Mouse (Mus musculus) embryonic facial prominence, embryonic 11.5 days (tissue): Measurements from ENCODE around the gene Stag3. TPM values are rescaled to one million over a fixed set of nuclear protein-coding genes. Genes with fewer than 3 reads are reported as not detected.

Experiments
- ATAC-seq: fragments of 200-750 bp; cut with Nextera tagmentation; replicated peaks from 2 replicates; pipeline ENCODE4 v1.8.0; 2017; ENCODE audit warnings: low read depth; ENCODE audit not compliant: insufficient number of reproducible peaks, low FRiP score, low TSS enrichment
- DNase-seq: peaks from one replicate; pipeline ENCODE4 v3.0.0-alpha.2; 2015; ENCODE audit warnings: low spot score
- H3K27ac ChIP-seq: fragments of 300-500 bp; sonication (generic); replicated peaks from 2 replicates; pipeline ENCODE4 v1.5.1; 2014; ENCODE audit warnings: mild to moderate bottlenecking, low read depth, low read length, control low read depth
- H3K27me3 ChIP-seq: fragments of 300-500 bp; sonication (generic); 2 replicates; pipeline ENCODE4 v1.6.1; 2014; ENCODE audit warnings: mild to moderate bottlenecking, low read length, moderate library complexity, mixed read lengths; ENCODE audit not compliant: control insufficient read depth, insufficient read depth
- H3K36me3 ChIP-seq: fragments of 300-500 bp; sonication (generic); replicated peaks from 2 replicates; pipeline ENCODE4 v1.6.1; 2014; ENCODE audit warnings: low read depth, mild to moderate bottlenecking, low read length, moderate library complexity, mixed read lengths; ENCODE audit not compliant: control insufficient read depth, insufficient read depth
- H3K4me1 ChIP-seq: fragments of 300-500 bp; sonication (generic); 2 replicates; pipeline ENCODE4 v1.6.1; 2014; ENCODE audit warnings: low read length, mixed read lengths; ENCODE audit not compliant: control insufficient read depth, insufficient read depth
- H3K4me2 ChIP-seq: fragments of 300-500 bp; sonication (generic); 2 replicates; pipeline ENCODE4 v1.6.1; 2014; ENCODE audit warnings: low read depth, mild to moderate bottlenecking, control low read depth, low read length, moderate library complexity
- H3K4me3 ChIP-seq: fragments of 300-500 bp; sonication (generic); 2 replicates; pipeline ENCODE4 v1.5.1; 2014; ENCODE audit warnings: low read depth, low read length, control low read depth
- H3K9ac ChIP-seq: fragments of 300-500 bp; sonication (generic); replicated peaks from 2 replicates; pipeline ENCODE4 v1.6.1; 2014; ENCODE audit warnings: mild to moderate bottlenecking, control low read depth, low read length
- H3K9me3 ChIP-seq: fragments of 300-500 bp; sonication (generic); replicated peaks from 2 replicates; pipeline ENCODE4 v1.6.1; 2016; ENCODE audit warnings: mild to moderate bottlenecking, low read length, inconsistent platforms, mixed read lengths; ENCODE audit not compliant: control insufficient read depth
- WGBS: fragments of 180-500 bp; shearing (Covaris S2); extraction: QIAGEN DNeasy Blood & Tissue Kit; methylation state at CpG from one replicate; pipeline ENCODE4 v1.1.7; 2014; 5-methylcytosine and 5-hydroxymethylcytosine counted together
- polyA plus RNA-seq: library from polyadenylated mRNA; unstranded; fragments of >200 nt; fragmentation: Nextera tagmentation; extraction: Ambion mirVana; gene quantifications from 2 replicates; pipeline ENCODE4 v1.2.1, GENCODE M21; 2014

Stag3 gene
- polyA plus RNA-seq, 1 experiment from 2014 or later = 5.8 TPM

DNA sequence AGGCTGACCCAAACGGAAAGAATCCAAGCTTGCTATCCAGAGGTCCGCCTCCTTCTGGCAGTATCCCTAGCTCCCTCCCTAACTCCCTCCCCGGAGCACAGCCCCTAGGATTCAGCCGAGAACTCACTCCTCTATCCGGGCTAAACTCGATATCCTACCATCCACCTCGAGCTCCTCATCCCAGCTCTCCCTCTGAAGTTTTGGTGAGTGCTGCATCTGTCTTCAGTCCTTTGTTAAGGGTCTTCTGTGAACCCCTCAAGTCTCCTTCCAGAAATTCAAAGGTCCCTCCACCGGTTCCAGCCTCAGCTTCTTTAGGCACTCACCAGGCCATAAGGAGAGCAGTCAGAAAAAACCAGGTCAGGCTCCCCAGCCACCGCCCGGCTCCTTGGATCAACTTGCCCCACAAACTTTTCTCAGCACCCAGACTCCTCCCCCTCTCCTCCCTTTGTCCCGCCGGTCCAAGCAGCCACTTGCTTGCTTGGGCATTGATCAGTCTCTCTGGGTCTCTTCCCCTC lies 7.6 kb upstream of the Stag3 start, which contains the start of gene Gal3st4:
Gene Gal3st4, minus strand, starts transcription at position 432 of the 515 bp plus-strand sequence.
- no peaks in the 10 kb centered on the region for H3K9me3 ChIP-seq
- peak within 1 kb of the TSS; percentile 54 for H3K27ac ChIP-seq
- peak within 1 kb of the TSS; percentile 28 for H3K4me2 ChIP-seq
- peak within 1 kb of the TSS; percentile 49 for H3K9ac ChIP-seq
- ATAC-seq (peak; percentile 40; the same call in 1 of the 2 replicates), DNase-seq (peak; percentile 69)
- no peaks in the 10 kb centered on the region; the same call in 1 of the 2 replicates for H3K36me3 ChIP-seq
- H3K4me3 ChIP-seq = 0 out of 2 replicates have a peak within 1 kb of the TSS, but pooled peaks have one; percentile 14
- WGBS = under 1% methylated on average over 12 of the region's 12 CpGs
- H3K4me1 ChIP-seq = peaks cover 19% of the 10 kb centered on the region
- no peaks in the 10 kb centered on the region for H3K27me3 ChIP-seq

DNA sequence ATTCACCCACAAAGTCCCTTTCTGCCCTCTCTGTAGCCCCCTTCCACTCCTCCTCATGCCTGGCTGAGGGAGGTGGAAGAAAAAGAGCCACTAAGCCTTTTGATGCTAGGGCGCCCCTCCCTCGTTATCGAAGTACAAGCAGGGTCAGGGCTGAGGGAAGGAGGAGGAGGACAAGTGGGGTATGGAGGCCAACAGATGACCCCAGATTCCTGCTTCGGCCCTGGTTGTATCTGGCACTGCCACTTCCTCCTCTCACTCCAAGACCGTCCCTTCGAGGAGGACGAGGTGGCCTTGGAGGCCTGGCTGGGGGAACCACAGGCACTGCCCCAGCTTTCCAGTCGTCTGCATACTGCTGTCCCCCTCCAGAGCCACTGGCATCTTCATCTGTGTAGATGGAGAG lies 5.9 kb upstream of the Stag3 start:
- DNase-seq (no peak), ATAC-seq (no peak)
- no peak overlapping the region for H3K4me3 ChIP-seq
- no peak overlapping the region for H3K27ac ChIP-seq
- H3K4me2 ChIP-seq = no peak overlapping the region
- peaks cover 22% of the 10 kb centered on the region for H3K4me1 ChIP-seq
- H3K9ac ChIP-seq = no peak overlapping the region
- no peaks in the 10 kb centered on the region for H3K27me3 ChIP-seq
- no peaks in the 10 kb centered on the region for H3K9me3 ChIP-seq
- whole genome bisulfite sequencing = 67% methylated on average over 8 of the region's 8 CpGs
- peaks cover 2% of the 10 kb centered on the region; the same call in 1 of the 2 replicates for H3K36me3 ChIP-seq

DNA sequence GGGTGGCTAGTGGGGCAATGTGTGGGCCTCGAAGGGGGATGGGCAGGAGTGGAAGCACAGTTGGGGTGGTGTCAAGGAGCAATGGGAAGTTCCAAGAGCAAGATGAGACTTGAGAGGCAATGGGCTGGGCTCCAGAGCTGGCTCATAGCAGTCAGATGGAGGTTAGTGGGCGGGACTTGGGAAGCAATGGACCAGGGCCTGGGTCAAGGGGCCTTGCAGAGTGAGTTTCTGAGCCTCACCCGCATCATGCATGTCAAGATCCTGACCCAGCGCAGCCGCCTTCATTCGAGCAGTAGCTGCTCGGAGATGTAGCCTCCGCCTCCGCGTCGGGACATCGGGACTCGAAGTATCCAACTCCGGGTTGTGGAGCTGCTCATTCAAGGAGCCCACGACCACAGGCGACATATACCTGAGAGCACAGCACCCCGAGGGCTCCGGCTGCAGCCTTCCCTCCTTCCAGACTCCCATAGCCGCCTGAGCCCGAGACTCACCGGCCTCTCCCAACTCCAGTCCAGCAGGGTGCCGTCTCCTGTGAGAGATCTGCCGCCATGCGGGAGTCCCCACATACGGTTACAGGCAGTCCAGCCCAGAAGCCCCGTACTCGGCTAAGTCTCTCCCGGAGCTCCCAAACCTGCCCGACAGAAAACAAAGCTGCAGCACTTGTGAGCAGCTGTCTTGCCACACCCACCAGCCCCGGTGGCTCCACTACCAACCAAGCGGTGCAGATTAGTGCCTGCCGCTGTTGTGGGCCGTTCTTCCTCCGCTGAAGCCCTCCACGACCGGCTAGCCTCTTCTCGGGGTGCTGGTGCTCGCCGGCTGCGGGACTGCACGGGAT lies 4.6 kb upstream of the Stag3 start:
- H3K27ac ChIP-seq = no peak overlapping the region
- H3K4me1 ChIP-seq = peaks cover 22% of the 10 kb centered on the region
- ATAC-seq = no peak
- H3K9me3 ChIP-seq = no peaks in the 10 kb centered on the region; the same call in 1 of the 2 replicates
- peak overlapping the region; percentile 32 for H3K9ac ChIP-seq
- 18% methylated on average over 41 of the region's 41 CpGs for WGBS
- H3K4me3 ChIP-seq = peak overlapping the region; percentile 15
- H3K27me3 ChIP-seq = no peaks in the 10 kb centered on the region
- peaks cover 2% of the 10 kb centered on the region; the same call in 1 of the 2 replicates for H3K36me3 ChIP-seq
- DNase-seq = peak; percentile 38
- peak overlapping the region; percentile 49 for H3K4me2 ChIP-seq

DNA sequence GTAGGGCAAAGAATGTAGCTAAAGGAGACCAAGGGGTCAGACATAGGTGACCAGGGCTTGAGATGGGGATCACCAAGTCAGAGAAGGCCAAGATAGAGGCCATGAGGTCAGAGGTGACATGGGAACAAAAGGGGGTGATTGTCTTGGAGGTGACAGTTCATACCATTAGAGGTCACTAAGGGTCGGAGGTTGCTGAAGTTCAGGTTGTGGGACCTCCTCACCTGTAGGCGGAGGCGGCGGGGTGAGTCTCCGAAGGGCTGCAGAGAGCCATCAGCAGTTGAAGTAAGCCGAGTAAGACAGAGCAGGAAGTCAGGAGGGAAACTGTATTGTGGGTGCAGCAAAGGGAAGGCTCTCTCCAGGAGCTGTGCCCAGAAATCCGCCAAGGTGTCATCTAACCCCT lies 2.0 kb upstream of the Stag3 start:
- no peaks in the 10 kb centered on the region; the same call in 1 of the 2 replicates for H3K9me3 ChIP-seq
- H3K27me3 ChIP-seq = no peaks in the 10 kb centered on the region
- DNase-seq (no peak), ATAC-seq (no peak)
- peak overlapping the region; percentile 67; the same call in 1 of the 2 replicates for H3K4me2 ChIP-seq
- no peak overlapping the region for H3K4me3 ChIP-seq
- peak overlapping the region; percentile 68; the same call in 1 of the 2 replicates for H3K9ac ChIP-seq
- H3K4me1 ChIP-seq = peaks cover 20% of the 10 kb centered on the region
- H3K27ac ChIP-seq = no peak overlapping the region
- 89% methylated on average over 7 of the region's 7 CpGs for WGBS
- peaks cover 2% of the 10 kb centered on the region; the same call in 1 of the 2 replicates for H3K36me3 ChIP-seq

DNA sequence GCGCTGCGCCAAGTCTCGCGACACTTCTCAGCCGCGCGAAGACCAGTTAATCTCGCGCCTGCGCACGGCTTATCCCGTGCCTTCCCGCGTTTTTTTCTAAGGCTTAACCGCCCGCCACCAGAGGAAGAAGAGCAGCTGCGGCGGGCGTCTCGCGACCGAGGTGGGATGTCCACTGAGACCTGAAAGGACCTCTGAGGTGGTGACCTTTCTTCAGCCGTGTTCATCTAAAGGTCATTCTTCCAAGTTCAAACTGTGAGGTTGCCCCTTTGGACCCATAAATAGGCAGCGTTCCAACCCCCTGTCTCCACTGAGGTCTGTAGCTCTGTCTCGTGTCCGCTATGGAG lies 357 bp downstream of the Stag3 start:
- Histone ChIP-seq H3K9ac (no peak overlapping the region), H3K9me3 (no peaks in the 10 kb centered on the region; the same call in 1 of the 2 replicates), H3K4me2 (peak overlapping the region; percentile 27; the same call in 1 of the 2 replicates), H3K4me1 (peaks cover 15% of the 10 kb centered on the region), H3K27me3 (no peaks in the 10 kb centered on the region), H3K27ac (no peak overlapping the region), H3K4me3 (peak overlapping the region; percentile 9; the same call in 1 of the 2 replicates), H3K36me3 (peaks cover 2% of the 10 kb centered on the region; the same call in 1 of the 2 replicates)
- 26% methylated on average over 25 of the region's 26 CpGs for WGBS
- DNase-seq (no peak), ATAC-seq (no peak)

DNA sequence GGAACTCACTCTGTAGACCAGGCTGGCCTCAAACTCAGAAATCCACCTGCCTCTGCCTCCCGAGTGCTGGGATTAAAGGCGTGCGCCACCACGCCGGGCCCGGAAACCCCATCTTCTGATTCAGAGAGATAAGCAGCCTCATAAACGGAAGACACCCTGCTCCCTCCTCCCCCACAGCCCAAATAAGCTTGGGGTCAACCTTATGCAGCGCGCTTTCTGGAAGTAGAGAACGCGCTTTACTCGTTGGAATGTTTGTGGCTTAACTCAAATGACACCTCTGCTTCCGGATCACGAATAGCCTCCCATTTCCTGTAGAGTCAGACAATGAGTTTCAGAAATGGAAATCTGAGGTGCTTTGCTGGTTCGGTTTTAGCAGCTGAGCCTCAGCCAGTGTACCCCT lies 789 bp downstream of the Stag3 start:
- peaks cover 2% of the 10 kb centered on the region; the same call in 1 of the 2 replicates for H3K36me3 ChIP-seq
- no peaks in the 10 kb centered on the region; the same call in 1 of the 2 replicates for H3K9me3 ChIP-seq
- H3K9ac ChIP-seq = no peak overlapping the region
- peaks cover 13% of the 10 kb centered on the region for H3K4me1 ChIP-seq
- H3K27ac ChIP-seq = no peak overlapping the region
- DNase-seq = no peak
- WGBS = 87% methylated on average over 15 of the region's 15 CpGs
- ATAC-seq = no peak
- no peak overlapping the region for H3K4me2 ChIP-seq
- H3K4me3 ChIP-seq = no peak overlapping the region; the same call in 1 of the 2 replicates
- no peaks in the 10 kb centered on the region for H3K27me3 ChIP-seq

DNA sequence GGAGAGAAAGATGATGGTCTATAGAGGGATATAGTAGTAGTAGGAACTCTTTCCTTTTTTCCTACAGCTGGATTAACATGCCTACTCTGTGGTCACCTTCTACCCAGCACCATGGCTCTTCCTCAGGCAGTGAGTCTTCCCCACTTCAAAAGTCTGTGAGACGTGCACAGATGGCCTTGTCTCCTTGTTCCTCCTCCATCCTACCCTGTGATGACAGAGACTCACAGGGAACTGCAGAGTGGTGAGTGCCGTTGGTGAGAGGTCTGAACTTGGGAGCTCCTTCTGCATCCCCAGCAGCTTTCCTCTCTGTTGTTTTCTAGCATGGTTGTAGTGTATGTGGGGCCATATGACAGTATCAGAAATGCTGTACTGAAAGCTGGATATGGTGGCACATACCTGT lies 1.8 kb downstream of the Stag3 start:
- WGBS = 83% methylated on average over 2 of the region's 2 CpGs
- no peak for ATAC-seq
- Histone ChIP-seq H3K9me3 (no peaks in the 10 kb centered on the region; the same call in 1 of the 2 replicates), H3K27ac (no peak overlapping the region), H3K4me1 (peaks cover 3% of the 10 kb centered on the region; the same call in 1 of the 2 replicates), H3K4me3 (no peak overlapping the region), H3K4me2 (no peak overlapping the region), H3K27me3 (no peaks in the 10 kb centered on the region), H3K9ac (no peak overlapping the region), H3K36me3 (peaks cover 2% of the 10 kb centered on the region; the same call in 1 of the 2 replicates)
- no peak for DNase-seq
